Mouse (Mus musculus): ENCODE data around the gene Fam186b.

The Fam186b gene

DNA sequence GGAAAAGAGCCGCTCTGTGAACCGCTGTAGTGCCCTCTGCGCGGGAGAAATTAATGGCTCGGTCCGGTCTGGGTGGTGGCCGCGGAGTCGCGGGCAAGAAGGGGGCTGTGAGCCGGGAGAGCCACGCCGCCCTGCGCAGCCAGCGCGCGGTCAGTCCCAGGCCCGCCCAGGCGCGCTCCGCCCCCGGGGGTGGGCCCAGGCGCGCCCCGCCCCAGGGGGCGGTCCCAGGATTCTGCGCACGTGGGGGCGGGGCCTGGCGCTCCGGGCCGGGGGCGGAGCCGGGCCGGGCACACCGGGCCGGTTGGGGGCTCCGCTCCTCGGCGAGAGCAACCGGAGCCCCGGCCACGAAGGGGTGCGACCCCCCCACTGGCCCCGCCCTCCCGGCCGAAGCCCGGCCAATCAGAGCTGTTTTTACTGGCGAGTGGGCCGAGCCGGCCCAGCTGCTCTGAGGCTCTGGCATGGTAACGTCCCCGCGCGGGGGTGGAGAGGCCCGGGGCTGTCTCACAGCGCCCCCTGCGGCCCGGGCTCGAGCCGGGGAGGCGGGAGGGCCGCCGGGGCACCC, 794 bp downstream of the Fam186b start, which contains the start of gene Prpf40b:
Gene Prpf40b (plus strand): TSS at position 275 of the 562 bp plus-strand sequence.
- CTCF ChIA-PET: interaction anchor here (0.5 to 1.5 kb wide), 14 partner anchors 11 to 455 kb away, joined by 3 to 11 read pairs (median 3); no protein-coding TSS in a partner anchor
- POLR2A ChIA-PET: interaction anchor here in 3 of 4 experiments (0.5 to 1.7 kb wide), 10 partner anchors 12 to 375 kb away, joined by 3 to 8 read pairs (median 4); partner anchors contain the start of genes Nckap5l (in 1 of the 3) and Tuba1c (in 1 of the 3)

DNA sequence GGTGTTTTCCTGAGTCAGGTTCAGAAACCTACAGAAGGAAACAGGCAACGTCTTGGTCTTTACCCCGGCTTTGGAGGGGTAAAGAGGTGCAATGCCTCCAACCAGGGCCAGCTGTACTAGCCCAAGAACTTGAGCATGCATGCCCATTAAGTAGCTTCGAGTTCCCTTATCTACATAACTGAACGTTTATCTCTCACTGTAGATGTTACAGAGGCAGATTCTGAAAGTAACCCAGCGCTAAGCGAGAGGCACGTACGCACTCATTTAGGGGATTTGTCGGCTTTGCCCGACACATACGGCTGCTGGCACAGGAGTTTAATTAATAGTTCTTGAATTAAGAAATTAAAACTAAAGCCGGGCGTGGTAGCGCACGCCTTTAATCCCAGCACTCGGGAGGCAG, 1.4 kb downstream of the Fam186b start:
- ChIA-PET POLR2A (interaction anchor here in 2 of 4 experiments (1.3 to 1.7 kb wide), 3 partner anchors 23 to 264 kb away, joined by 3 to 8 read pairs (median 3); partner anchors contain the start of gene Tuba1c (in 1 of the 2)), CTCF (interaction anchor here in 1 of 4 experiments (1.5 kb wide), 1 partner anchor 11 kb away, joined by 11 read pairs; no protein-coding TSS in a partner anchor)

DNA sequence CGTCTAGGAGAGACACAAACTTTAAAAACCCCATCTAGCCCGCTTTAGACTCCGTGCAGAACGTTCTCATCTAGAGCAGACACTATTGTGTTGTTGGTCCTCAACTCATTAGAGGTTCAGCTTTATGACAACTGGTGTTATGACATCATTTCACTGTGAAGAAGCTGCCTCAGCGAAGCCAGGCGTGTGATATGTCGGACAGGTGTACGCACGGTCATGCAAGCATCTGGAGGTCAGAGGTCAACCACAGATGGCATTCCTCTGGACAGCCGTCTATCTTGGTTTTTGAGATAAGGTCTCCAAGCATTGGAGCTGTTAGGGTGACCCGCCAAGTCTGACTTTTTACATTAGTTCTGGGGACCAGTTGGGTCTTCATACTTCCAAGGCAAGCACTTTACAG, 5.1 kb downstream of the Fam186b start:
- ChIA-PET POLR2A (interaction anchor here in 2 of 4 experiments (0.7 to 1.2 kb wide), 3 partner anchors 56 to 216 kb away, joined by 3 read pairs; partner anchors contain the start of gene Troap (in 1 of the 2)), CTCF (interaction anchor here in 1 of 4 experiments (0.7 kb wide), 1 partner anchor 176 kb away, joined by 3 read pairs; no protein-coding TSS in a partner anchor)

DNA sequence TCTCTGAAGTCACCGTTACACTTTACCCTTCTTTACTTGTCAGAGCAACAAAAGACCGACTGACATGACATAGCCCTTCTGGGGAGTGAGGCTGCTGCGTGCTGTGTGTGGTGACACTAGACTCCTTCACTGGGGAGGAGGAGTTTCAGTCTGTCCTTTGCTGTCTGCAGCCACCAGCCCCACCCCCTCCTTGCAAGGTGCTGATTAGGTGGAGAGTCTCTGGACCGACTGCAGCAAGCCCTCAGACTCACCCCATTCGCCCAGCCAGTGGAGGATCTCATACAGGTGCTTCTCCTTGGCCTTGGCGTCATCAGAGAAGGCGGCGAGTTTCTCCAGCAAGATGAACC, 10.5 kb downstream of the Fam186b start:
- ChIA-PET POLR2A (interaction anchor here in 1 of 4 experiments (0.7 kb wide), 1 partner anchor 253 kb away, joined by 3 read pairs; no protein-coding TSS in a partner anchor), CTCF (interaction anchor here in 3 of 4 experiments (0.7 to 1.3 kb wide), 3 partner anchors 20 to 239 kb away, joined by 3 to 4 read pairs (median 3); no protein-coding TSS in a partner anchor)

DNA sequence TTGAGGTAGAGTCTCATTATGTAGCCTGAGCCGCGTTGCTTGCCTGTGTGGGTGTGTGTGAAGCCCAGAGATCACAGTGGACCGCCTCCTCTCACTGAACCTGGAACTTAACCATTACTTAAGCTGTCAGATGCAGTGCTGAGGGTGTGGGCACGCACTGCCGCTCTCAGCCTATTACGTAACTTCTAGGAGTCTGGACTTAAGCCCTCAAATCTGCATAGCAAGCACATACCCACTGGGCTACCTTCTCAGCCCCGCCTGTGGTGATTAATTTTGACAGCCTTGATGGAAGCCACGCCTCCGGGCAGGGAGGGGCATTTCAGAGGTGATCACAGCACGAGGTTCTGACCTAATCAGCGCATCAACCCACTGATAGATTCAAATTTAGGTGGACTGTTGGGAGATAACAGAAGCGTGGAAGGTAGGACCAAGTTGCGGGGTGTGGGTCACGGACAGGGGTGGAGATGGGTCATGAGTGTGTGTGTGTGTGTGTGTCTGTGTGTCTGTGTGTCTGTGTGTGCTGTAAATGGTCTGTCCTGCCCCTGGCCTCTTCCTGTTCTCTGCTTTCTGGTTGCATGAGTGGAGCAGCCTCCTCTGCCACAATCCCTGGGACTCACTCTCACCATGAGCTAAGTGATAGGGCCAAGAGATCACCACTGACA, 11.0 kb downstream of the Fam186b start:
- POLR2A ChIA-PET: interaction anchor here in 3 of 4 experiments (0.7 to 1.7 kb wide), 3 partner anchors 88 to 252 kb away, joined by 3 read pairs; no protein-coding TSS in a partner anchor
- CTCF ChIA-PET: interaction anchor here in 3 of 4 experiments (0.7 to 2.2 kb wide), 6 partner anchors 12 to 243 kb away, joined by 3 to 5 read pairs (median 3); partner anchors contain the start of genes Faim2 (in 1 of the 3) and Fam186b (in 1 of the 3)

DNA sequence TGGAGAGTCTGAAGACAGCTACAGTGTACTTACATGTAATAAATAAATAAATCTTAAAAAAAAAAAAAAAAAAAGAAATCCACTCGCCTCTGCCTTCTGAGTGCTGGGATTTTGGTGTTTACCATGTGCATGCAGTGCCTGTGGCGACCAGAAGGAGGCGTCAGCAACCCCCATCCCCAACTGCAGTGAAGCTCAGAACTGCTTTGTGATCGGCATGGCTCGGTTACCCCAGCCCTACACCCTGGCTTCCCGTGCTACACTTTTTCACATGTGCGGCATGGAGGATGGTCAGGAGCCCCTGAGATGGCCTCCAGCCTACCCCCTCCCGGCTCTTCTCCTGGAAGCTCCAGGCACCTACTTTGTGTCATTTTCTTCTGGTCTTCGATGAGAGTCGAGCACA, 12.2 kb downstream of the Fam186b start:
- POLR2A ChIA-PET: interaction anchor here in 3 of 4 experiments (0.6 to 2.0 kb wide), 18 partner anchors 11 to 509 kb away, joined by 3 to 6 read pairs (median 4); partner anchors contain the start of genes Prpf40b (in 1 of the 3), Tmbim6 (in 1 of the 3), Troap (in 1 of the 3) and Tuba1c (in 1 of the 3)
- CTCF ChIA-PET: interaction anchor here (0.5 to 2.3 kb wide), 61 partner anchors 9 to 689 kb away, joined by 3 to 14 read pairs (median 4); partner anchors contain the start of genes Prpf40b (in 2 of the 4), C1ql4 (in 1 of the 4), Faim2 (in 1 of the 4) and Fam186b (in 1 of the 4)

DNA sequence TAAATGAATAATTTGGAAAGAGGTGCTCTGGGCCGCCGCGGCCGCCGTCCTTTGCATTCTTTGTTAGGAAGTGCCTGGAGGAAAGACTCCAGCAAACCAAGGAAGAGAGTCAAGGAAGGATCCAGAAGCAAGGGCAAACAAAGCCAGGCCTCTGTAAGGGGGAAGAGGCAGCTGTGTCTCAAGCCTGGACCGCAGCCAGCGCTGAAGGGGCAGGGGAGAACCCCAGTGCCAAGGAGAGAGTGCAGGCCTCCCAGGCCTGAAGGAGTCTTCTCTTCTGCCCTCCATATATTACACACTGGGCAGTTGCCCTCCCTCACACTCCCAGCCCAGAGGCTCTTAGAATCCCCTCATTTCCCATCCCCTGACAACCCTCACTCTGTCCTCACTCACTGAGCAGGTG, 17.4 kb downstream of the Fam186b start:
- ChIA-PET POLR2A (no interaction called here), CTCF (interaction anchor here in 1 of 4 experiments (0.5 kb wide), 1 partner anchor 491 kb away, joined by 3 read pairs; no protein-coding TSS in a partner anchor)

DNA sequence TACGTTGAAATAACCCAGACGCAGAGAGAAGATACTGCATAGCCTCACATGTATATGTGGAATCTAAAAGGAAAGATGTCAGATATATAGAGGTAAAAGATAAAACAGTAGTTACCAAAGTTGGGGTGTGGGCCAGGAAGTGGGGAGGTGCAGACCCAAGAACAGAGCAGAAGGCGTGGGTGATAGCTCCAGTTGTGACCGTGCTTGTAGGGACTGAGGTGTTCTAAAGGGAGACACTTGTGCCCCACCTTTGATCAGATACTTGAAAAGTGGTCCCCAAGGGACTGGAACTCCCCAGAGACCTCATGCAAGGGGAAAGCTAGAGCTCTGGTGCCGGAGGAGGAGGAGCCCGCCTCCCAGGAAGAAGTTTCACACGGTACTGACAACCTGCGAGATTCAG, 19.6 kb downstream of the Fam186b start:
- POLR2A ChIA-PET: interaction anchor here in 1 of 4 experiments (0.6 kb wide), 1 partner anchor 1109 kb away, joined by 3 read pairs; the partner anchor contains the start of gene Ccdc184

DNA sequence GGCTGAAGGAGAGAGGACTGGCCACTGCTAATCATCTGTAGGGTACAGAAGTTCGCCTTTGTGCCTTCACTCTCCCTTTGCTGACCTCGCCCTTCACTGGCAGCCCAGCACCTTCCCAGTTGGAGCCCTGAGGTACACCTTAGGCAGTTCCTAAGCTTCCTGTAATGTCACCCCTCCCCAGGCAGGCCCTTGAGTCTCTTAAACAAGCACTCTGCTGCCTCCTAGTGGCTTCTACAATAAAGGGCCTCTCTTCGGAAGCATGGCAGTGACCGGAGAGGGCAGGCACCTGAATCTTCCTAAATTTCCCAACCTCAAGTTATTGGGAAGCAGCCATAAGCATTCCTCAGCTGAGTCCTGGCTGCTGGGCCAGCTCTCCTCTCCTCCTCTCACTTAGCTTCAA, 30.0 kb downstream of the Fam186b start:
- POLR2A ChIA-PET: interaction anchor here in 3 of 4 experiments (0.6 to 2.1 kb wide), 19 partner anchors 8 to 236 kb away, joined by 3 to 8 read pairs (median 3); partner anchors contain the start of genes Tuba1c (in 2 of the 3), Kcnh3 (in 1 of the 3), Mcrs1 (in 1 of the 3) and Prpf40b (in 1 of the 3)
- CTCF ChIA-PET: interaction anchor here (0.6 to 3.7 kb wide), 47 partner anchors 9 to 842 kb away, joined by 3 to 23 read pairs (median 4); partner anchors contain the start of genes C1ql4 (in 1 of the 4), Dnajc22 (in 1 of the 4), Kcnh3 (in 1 of the 4) and Mcrs1 (in 1 of the 4)

More for the DNA sequence above, 19.6 kb downstream of the Fam186b start:
- CTCF ChIA-PET: interaction anchor here in 1 of 4 experiments (0.5 kb wide), 1 partner anchor 141 kb away, joined by 3 read pairs; no protein-coding TSS in a partner anchor

DNA sequence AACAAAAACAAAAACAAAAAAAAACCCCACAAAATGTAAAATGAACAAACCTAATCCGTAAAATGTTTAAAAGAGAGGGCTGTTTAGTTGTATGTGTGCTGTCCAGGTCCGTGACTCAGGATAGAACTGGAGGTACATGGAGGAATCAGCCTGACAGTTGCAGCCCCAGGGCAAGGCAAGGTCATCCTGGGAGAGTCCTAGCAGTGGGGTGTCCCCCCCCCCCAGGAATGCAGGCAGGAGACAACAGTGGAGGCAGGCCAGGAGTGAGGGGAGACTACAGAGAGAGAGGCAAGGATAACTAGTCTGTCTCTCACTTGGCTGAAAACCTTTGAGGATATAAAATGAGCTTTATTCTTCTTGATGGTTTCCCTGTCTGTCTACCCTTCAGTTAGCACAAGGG, 31.3 kb downstream of the Fam186b start:
- CTCF ChIA-PET: interaction anchor here in 3 of 4 experiments (0.6 to 3.7 kb wide), 13 partner anchors 12 to 271 kb away, joined by 3 to 23 read pairs (median 5); partner anchors contain the start of genes Dnajc22 (in 1 of the 3) and Mcrs1 (in 1 of the 3)
- POLR2A ChIA-PET: interaction anchor here (0.7 to 2.1 kb wide), 15 partner anchors 10 to 673 kb away, joined by 3 to 10 read pairs (median 4); partner anchors contain the start of genes Prpf40b (in 1 of the 4) and Tuba1c (in 1 of the 4)

DNA sequence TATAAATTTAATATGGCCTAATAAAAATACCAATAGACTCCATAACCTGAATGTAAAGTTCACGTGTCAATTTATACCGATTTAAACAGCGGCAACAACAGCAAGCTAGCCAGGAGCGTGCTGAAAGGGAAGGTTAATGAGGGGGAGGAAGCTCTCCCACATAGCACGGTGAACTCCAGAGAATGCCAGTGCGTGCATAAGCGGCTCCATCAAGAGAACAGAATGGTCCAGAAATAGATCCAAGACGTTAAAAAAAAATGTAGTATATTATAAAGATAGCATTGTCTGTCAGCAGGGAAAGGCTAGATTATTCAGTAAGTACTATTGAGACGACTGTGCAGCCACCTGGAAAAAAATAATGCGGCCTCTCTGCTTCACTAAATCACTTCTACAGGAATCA, 33.0 kb downstream of the Fam186b start:
- POLR2A ChIA-PET: interaction anchor here in 1 of 4 experiments (0.9 to 1.2 kb wide), 3 partner anchors 10 to 21 kb away, joined by 3 to 4 read pairs (median 3); partner anchors contain the start of gene Mcrs1
- CTCF ChIA-PET: interaction anchor here in 1 of 4 experiments (0.6 kb wide), 1 partner anchor 222 kb away, joined by 3 read pairs; no protein-coding TSS in a partner anchor

DNA sequence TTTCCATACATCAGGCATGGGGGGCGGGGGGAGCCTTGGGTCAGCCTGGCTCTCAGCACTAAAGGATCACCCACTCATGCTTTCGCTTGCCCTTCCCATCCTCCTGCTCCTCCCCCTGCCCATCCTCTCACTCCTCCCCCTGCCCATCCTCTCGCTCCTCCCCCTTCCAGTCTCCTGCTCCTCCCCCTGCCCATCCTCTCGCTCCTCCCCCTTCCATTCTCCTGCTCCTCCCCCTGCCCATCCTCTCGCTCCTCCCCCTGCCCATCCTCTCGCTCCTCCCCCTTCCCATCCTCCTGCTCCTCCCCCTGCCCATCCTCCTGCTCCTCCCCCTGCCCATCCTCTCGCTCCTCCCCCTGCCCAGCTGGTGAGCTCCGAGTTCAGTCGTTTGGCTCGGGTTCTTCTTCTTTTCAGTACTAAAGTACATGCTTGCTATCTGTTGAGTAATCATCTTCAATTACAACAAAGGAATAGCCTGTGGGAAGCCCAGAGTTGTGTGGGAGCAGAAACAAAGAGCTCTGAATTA, 35.9 kb downstream of the Fam186b start:
- CTCF ChIA-PET: interaction anchor here in 3 of 4 experiments (0.6 to 1.2 kb wide), 12 partner anchors 18 to 419 kb away, joined by 3 to 14 read pairs (median 3); partner anchors contain the start of genes Prpf40b (in 1 of the 3) and Troap (in 1 of the 3)
- POLR2A ChIA-PET: interaction anchor here in 3 of 4 experiments (0.6 to 1.7 kb wide), 21 partner anchors 8 to 1452 kb away, joined by 3 to 9 read pairs (median 3); partner anchors contain the start of genes Tuba1c (in 2 of the 3), Kcnh3 (in 1 of the 3), Mcrs1 (in 1 of the 3) and Tuba1b (in 1 of the 3)

DNA sequence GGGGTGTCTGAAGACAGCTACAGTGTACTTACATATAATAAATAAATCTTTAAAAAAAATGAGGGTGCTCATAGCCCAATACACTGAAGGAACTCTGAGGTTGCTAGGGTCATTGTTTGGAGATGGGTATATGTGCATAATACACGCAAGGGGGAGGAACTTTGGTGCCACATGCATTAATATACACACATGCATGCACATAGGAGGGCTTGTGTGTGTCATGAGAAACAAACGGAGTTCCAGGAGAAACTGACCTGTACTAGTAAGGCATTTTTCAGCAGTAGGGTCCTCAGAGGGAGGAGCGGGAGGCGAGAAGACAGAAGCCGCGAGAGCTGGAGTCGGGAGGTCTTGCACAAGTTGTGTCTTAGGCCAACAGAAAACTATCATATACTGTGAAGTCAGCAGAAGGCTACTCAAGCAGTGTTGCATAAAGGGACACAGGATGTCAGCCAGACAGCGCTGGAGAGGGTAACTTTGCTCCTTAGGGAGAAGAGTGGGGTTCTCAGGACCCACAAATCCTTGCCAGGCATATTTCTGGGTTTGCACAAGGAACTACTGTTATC, 36.4 kb downstream of the Fam186b start:
- ChIA-PET POLR2A (interaction anchor here in 3 of 4 experiments (0.6 to 1.4 kb wide), 7 partner anchors 7 to 306 kb away, joined by 3 to 5 read pairs (median 3); partner anchors contain the start of genes Mcrs1 (in 1 of the 3) and Tuba1c (in 1 of the 3)), CTCF (interaction anchor here in 3 of 4 experiments (0.6 to 1.2 kb wide), 9 partner anchors 17 to 419 kb away, joined by 3 to 14 read pairs (median 3); partner anchors contain the start of genes Prpf40b (in 1 of the 3) and Troap (in 1 of the 3))

DNA sequence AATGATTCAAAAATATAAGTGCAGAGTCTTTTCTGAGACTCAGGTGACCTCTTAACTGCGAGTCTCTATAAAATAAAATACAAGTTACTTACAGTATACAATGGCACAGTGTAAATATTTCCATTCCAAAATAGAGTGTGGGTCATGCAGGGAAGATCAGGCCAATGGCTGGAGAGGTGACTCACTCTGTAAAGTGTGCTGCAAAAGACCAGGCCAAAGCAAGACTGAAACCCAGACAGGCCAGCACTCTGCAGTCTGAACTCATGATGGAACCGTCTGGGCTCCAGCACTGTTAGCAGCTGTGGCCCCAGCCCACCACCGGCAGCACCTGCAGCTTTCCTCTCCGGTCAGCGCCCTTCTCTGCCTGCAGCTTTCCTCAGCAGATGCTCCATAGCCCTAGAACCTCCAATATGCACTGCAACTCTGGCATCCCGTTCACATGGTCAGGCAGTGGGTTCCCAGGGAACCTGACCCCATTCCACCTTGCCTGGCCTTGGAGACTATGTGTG, 40.4 kb downstream of the Fam186b start:
- ChIA-PET CTCF (interaction anchor here in 1 of 4 experiments (2.4 kb wide), 1 partner anchor 15 kb away, joined by 6 read pairs; no protein-coding TSS in a partner anchor), POLR2A (interaction anchor here in 1 of 4 experiments (0.5 to 1.2 kb wide), 2 partner anchors 9 to 35 kb away, joined by 3 read pairs; no protein-coding TSS in a partner anchor)

DNA sequence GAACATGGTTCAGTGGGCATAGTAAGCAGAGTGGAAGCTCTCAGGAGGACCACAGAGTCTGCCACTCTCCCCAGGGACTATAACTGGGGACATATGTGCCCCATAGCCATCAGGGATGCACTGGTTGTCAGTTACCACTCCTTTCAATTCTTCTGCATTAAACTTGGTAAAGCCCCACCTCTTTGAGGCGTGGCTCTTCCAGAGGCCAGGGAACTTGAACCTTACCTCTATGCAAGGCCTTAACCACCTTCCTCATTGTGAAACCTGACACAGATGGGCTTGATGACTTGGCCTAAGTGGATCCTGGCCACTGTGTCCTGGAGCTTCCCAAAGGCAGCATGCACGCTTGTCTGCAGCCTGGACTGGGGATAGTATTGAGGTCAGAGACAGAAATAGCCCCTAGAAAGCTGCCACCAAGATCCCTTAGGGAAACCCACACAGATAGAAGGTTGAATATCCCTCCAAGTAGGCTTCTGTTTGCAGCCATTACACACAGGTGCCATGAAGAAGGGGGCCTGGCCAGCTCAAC, 41.1 kb downstream of the Fam186b start:
- POLR2A ChIA-PET: interaction anchor here in 2 of 4 experiments (0.5 to 2.7 kb wide), 4 partner anchors 11 to 321 kb away, joined by 3 to 13 read pairs (median 4); partner anchors contain the start of gene Tuba1b (in 1 of the 2)

DNA sequence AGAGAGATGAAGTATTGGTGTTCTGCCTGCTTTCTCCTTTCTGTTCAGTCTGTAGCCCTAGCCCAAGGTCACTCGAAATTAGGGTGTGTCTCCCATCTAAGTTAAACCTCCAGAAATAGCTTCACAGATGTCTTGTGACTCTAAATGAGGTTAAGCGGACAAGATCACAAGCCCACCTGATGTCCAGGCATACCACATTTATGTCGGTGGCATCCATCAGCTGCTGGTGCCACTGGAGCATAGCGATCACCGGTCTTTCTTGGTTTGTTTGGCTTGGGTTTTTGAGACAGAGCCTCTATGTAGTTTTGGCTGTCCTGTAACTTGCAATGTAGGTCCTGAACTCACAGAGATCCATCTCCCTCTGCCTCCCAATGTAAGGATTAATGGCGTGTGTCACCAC, 41.9 kb downstream of the Fam186b start:
- POLR2A ChIA-PET: interaction anchor here in 3 of 4 experiments (0.6 to 2.7 kb wide), 6 partner anchors 11 to 636 kb away, joined by 3 to 13 read pairs (median 4); partner anchors contain the start of gene Tuba1b (in 1 of the 3)
- CTCF ChIA-PET: interaction anchor here in 2 of 4 experiments (0.5 to 2.4 kb wide), 4 partner anchors 13 to 169 kb away, joined by 3 to 6 read pairs (median 4); no protein-coding TSS in a partner anchor

More for the DNA sequence above, 41.1 kb downstream of the Fam186b start:
- CTCF ChIA-PET: interaction anchor here in 2 of 4 experiments (0.5 to 2.4 kb wide), 2 partner anchors 14 to 87 kb away, joined by 5 to 6 read pairs; no protein-coding TSS in a partner anchor

Measured in embryonic stem cell, embryonic (primary cell).